ENCODE assay signal across 9 mouse cellular contexts in genomic region chr11:57954510-57955184, GRCm38 (mm10). TPM values are rescaled to one million over a fixed set of nuclear protein-coding genes. Genes with fewer than 3 reads are reported as not detected.
DNase-seq lines count a peak whose midpoint lies in the region; ATAC-seq lines count a peak whose summit lies in the region.
"Had no signal": no experiment of that assay in that cellular context is flagged by ENCODE, and none has a peak within 500 bp of the region (broad histone marks: within the 10 kb centered on the region; RNA-seq: fewer than 3 reads in every experiment).

No protein-coding gene starts in this region.

- no peaks in the 10 kb centered on the region for H3K9me3 ChIP-seq in erythroblast, embryonic 14.5 days (ENCODE audit: control insufficient read depth, low read length)

- H3K4me3 ChIP-seq in erythroblast, embryonic 14.5 days (replicated peaks), result peak overlapping the region; percentile 56
- H3K4me3 ChIP-seq: heart, adult 2 months had no signal

- peaks cover 9% of the 10 kb centered on the region for H3K36me3 ChIP-seq in erythroblast, embryonic 14.5 days (ENCODE audit: control insufficient read depth)

- H3K4me1 ChIP-seq in erythroblast, embryonic 14.5 days (ENCODE audit: control insufficient read depth), result peaks cover 94% of the 10 kb centered on the region

- H3K27me3 ChIP-seq in erythroblast, embryonic 14.5 days (ENCODE audit: control insufficient read depth), result no peaks in the 10 kb centered on the region

- ATAC-seq in megakaryocyte progenitor cell, adult 5-6 weeks (replicated peaks; ENCODE audit: poor library complexity), result peak; percentile 36
- ATAC-seq: hindbrain, embryonic 16.5 days had no signal

- peak; percentile 40 for DNase-seq in thymus, postnatal 0 days (ENCODE audit: low spot score)
- DNase-seq in thymus, adult 18-20 months, result no peak
- DNase-seq in embryo, embryonic 9.5 days (ENCODE audit: extremely low spot score), result no peak
- DNase-seq in cerebellum, postnatal 14 days, result no peak
- no peak for DNase-seq in testis, postnatal 10 days (ENCODE audit: low spot score)
- DNase-seq: heart, adult 2 months had no signal

RNA-seq across cellular contexts. Expression of gene Larp1, which starts 54.2 kb away (rescaled TPM):
- polyA plus RNA-seq in thymus, postnatal 0 days (2015; fragmentation: Nextera tagmentation; extraction: Ambion mirVana), result 17.1 and 22.8 TPM in 2 replicates
- polyA plus RNA-seq in erythroblast, embryonic 14.5 days (2012), result 31.7 and 32.8 TPM in 2 replicates
- total RNA-seq in megakaryocyte progenitor cell, adult 5-6 weeks (2015), result 134 and 142 TPM in 2 replicates
- total RNA-seq in megakaryocyte progenitor cell, adult 5-6 weeks (2017), result 52.9 and 67.5 TPM in 2 replicates
